Mouse (Mus musculus): ENCODE results near the gene Cpa2.

DNA sequence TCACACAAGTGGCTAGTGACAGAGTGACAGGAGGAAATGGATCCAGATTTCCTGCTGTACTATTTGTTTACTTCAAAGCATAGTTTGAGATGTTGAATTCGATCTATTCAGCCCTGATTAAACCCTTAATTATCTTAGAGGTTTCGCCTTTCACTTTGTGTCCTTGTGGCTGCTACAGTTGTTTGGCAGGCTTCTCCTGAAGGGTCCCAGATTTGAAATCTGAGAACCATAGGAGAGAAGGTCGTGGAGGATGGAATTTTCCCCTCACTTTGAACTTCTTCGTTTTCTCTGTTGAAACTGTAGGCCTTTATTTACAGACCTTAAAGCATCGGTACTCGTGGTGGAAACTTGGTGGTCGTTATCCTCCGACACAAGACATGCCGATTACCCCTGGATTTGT lies 27.1 kb upstream of the Cpa2 start:
- TF ChIP-seq TAL1 (IDR thresholded peaks at IDR 0.05; ENCODE audit: low read length) (no peak), GATA1 (IDR thresholded peaks at IDR 0.05; ENCODE audit: low read length) (no peak)

Data from erythroblast, embryonic 14.5 days (primary cell).